Mouse (Mus musculus): ENCODE data around the gene Ttc23. TPM values are rescaled to one million over a fixed set of nuclear protein-coding genes. Genes with fewer than 3 reads are reported as not detected.

Gene Ttc23
- polyA plus RNA-seq, 1 experiment from 2014 or later: 14.4 TPM

DNA sequence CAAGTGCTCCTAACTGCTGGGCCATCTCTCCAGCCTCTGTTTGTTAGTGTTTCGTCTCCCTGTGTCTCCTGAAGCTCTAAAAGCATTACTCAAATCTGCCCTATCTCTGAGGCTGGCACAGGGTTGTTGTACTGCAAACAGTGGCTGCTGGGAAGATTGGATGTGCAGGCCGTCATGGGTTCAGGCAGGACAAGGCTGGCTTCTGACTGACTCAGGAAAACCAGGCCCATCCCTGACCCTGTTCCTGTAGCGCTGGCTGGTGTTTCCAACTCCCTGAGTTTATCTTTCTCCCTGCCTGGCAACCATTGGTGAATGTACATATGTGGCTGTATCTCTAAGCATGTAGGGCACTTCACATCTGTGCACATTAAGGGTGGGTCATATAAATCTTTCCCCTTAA, 70.3 kb downstream of the Ttc23 start:
- Histone ChIP-seq H3K27ac (ENCODE audit: low read length) (no peak overlapping the region), H3K36me3 (ENCODE audit: insufficient read depth, low read length) (0 out of 2 replicates have a peak, but pooled peaks cover 7% of the 10 kb centered on the region), H3K4me1 (ENCODE audit: insufficient read depth, low read depth, low read length) (peaks cover 10% of the 10 kb centered on the region; the same call in 1 of the 2 replicates), H3K27me3 (replicated peaks; ENCODE audit: insufficient read depth, low read length) (no peaks in the 10 kb centered on the region), H3K4me3 (ENCODE audit: low read depth, low read length) (no peak overlapping the region), H3K9ac (replicated peaks; ENCODE audit: low read depth) (no peak overlapping the region), H3K4me2 (replicated peaks; ENCODE audit: low read depth, low read length) (no peak overlapping the region), H3K9me3 (ENCODE audit: low read length) (no peaks in the 10 kb centered on the region)
- TF ChIP-seq CTCF (IDR thresholded peaks at IDR 0.05) (no peak), EP300 (IDR thresholded peaks at IDR 0.05) (no peak)
- no peak for DNase-seq (ENCODE audit: low spot score)
- no peak for ATAC-seq
- 77% methylated on average over 3 of the region's 3 CpGs for WGBS

DNA sequence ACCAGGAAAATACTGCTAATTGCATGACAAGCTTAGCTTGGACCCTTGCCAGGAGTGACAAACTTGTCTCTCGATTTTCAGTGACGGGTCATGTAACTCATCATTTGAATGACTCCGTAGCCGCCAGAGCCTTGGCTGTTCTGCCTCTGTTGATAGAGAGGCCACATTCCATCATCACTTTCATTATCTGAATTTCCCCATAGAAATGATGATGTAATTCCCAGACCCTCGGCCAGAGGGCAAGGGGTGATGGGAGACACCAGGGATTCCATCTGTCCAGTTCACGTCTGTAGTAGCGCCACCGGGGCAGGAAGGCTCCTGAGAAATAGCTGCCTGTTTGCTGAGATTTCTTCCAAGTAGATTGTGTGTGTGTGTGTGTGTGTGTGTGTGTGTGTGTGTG, 71.6 kb downstream of the Ttc23 start:
- H3K27me3 ChIP-seq (replicated peaks; ENCODE audit: insufficient read depth, low read length): no peaks in the 10 kb centered on the region
- no peaks in the 10 kb centered on the region for H3K36me3 ChIP-seq (ENCODE audit: insufficient read depth, low read length)
- peaks cover 10% of the 10 kb centered on the region; the same call in 1 of the 2 replicates for H3K4me1 ChIP-seq (ENCODE audit: insufficient read depth, low read depth, low read length)
- DNase-seq (ENCODE audit: low spot score): peak; percentile 80
- peak; percentile 48 for ATAC-seq
- H3K9me3 ChIP-seq (ENCODE audit: low read length): no peaks in the 10 kb centered on the region
- no peak overlapping the region for H3K4me3 ChIP-seq (ENCODE audit: low read depth, low read length)
- 43% methylated on average over 8 of the region's 8 CpGs for WGBS
- no peak for TF ChIP-seq EP300 (IDR thresholded peaks at IDR 0.05)
- TF ChIP-seq CTCF (IDR thresholded peaks at IDR 0.05): no peak
- H3K9ac ChIP-seq (replicated peaks; ENCODE audit: low read depth): no peak overlapping the region
- no peak overlapping the region for H3K4me2 ChIP-seq (replicated peaks; ENCODE audit: low read depth, low read length)
- H3K27ac ChIP-seq (ENCODE audit: low read length): no peak overlapping the region

DNA sequence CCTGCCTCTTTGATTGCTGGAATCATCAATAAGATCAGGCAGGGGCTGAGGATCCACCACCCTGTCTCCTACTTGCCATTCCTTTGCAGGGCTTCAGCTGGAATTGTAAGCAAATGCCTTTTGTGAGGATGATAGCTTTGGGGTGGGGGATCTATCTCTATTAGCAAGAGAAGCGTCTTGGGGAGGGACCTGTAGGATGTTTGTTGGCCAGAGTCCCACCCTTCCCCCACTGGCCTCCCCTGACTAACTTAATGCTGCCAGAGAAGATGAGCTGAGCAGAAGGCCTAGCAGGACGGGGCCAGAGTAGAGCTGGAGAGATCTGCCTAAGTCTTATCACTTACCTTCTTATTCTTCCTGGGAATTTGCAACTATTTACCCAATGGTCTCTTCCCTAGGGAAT, 75.0 kb downstream of the Ttc23 start:
- 47% methylated on average over 2 of the region's 2 CpGs for WGBS
- ATAC-seq: no peak
- H3K27me3 ChIP-seq (replicated peaks; ENCODE audit: insufficient read depth, low read length): no peaks in the 10 kb centered on the region
- H3K27ac ChIP-seq (ENCODE audit: low read length): no peak overlapping the region
- no peak overlapping the region for H3K4me2 ChIP-seq (replicated peaks; ENCODE audit: low read depth, low read length)
- no peaks in the 10 kb centered on the region for H3K9me3 ChIP-seq (ENCODE audit: low read length)
- no peaks in the 10 kb centered on the region; the same call in 1 of the 2 replicates for H3K36me3 ChIP-seq (ENCODE audit: insufficient read depth, low read length)
- H3K4me1 ChIP-seq (ENCODE audit: insufficient read depth, low read depth, low read length): no peaks in the 10 kb centered on the region
- no peak for DNase-seq (ENCODE audit: low spot score)
- no peak overlapping the region for H3K4me3 ChIP-seq (ENCODE audit: low read depth, low read length)
- H3K9ac ChIP-seq (replicated peaks; ENCODE audit: low read depth): no peak overlapping the region
- TF ChIP-seq EP300 (IDR thresholded peaks at IDR 0.05) (no peak), CTCF (IDR thresholded peaks at IDR 0.05) (no peak)

DNA sequence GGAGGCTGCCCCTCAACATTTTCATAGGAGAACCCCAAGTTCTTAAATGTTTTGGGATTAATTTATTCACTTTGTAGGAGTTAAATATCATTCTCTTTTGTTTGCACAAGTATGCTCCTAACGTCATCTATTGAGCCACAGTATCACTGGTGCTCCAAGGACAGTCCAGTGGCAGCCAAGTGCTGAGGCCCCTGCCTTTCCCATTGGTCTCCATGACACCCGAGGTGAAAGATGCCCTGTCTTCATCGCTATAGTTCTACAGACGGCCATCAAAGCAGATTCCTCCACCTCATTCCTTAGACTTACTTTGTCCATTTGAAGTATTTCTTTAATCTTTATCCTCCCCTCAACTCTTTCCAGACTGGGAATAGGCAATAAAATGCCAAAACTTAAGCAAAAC, 77.3 kb downstream of the Ttc23 start:
- TF ChIP-seq EP300 (IDR thresholded peaks at IDR 0.05) (no peak), CTCF (IDR thresholded peaks at IDR 0.05) (no peak)
- no peaks in the 10 kb centered on the region for H3K27me3 ChIP-seq (replicated peaks; ENCODE audit: insufficient read depth, low read length)
- DNase-seq (ENCODE audit: low spot score) (no peak), ATAC-seq (no peak)
- H3K27ac ChIP-seq (ENCODE audit: low read length): no peak overlapping the region
- no peak overlapping the region for H3K4me2 ChIP-seq (replicated peaks; ENCODE audit: low read depth, low read length)
- H3K9ac ChIP-seq (replicated peaks; ENCODE audit: low read depth): no peak overlapping the region
- H3K9me3 ChIP-seq (ENCODE audit: low read length): no peaks in the 10 kb centered on the region
- no peaks in the 10 kb centered on the region; the same call in 1 of the 2 replicates for H3K36me3 ChIP-seq (ENCODE audit: insufficient read depth, low read length)
- no peak overlapping the region for H3K4me3 ChIP-seq (ENCODE audit: low read depth, low read length)
- WGBS: 78% methylated on average over 4 of the region's 4 CpGs
- H3K4me1 ChIP-seq (ENCODE audit: insufficient read depth, low read depth, low read length): no peaks in the 10 kb centered on the region

DNA sequence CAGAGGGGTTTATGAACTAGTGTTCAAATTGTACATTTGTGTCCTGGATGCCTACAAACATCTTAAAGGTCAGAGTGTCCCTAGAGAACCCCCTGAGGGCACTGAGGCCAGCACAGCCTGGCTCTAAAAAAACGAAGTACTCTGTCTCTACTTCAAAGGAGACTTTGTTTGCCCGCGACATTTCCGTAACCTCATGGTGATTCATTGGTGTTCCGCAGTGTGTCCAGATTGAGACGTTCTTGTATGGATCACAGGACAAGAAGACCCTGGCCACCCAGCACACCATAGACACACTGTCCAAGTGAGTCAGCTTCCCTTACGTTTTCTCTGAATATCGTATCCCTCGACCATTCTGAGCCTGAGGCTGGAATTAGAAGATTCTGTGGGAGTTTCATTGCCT, 77.8 kb downstream of the Ttc23 start:
- no peak for ATAC-seq
- no peaks in the 10 kb centered on the region for H3K27me3 ChIP-seq (replicated peaks; ENCODE audit: insufficient read depth, low read length)
- WGBS: 74% methylated on average over 9 of the region's 9 CpGs

DNA sequence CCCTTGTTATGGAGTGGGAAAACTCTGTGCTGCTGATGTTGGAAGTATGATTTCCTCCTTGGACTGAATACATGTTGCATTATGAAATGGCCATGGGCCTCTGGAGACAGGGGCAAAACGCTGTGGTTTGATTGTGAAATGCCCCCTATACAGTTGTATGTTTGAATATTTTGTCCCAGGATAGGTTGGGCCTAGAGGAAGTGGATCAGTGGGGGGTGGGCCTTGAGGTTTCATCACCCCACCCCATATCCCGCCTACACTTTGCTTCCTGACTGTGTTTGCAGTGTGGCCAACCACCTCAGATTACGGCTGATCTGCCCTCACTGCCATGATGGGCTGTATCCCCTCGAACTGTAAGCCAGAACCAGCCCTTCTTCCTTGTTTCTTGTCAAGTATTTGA, 81.0 kb downstream of the Ttc23 start:
- Histone ChIP-seq H3K27me3 (replicated peaks; ENCODE audit: insufficient read depth, low read length) (no peaks in the 10 kb centered on the region), H3K4me1 (ENCODE audit: insufficient read depth, low read depth, low read length) (no peaks in the 10 kb centered on the region; the same call in 1 of the 2 replicates), H3K4me3 (ENCODE audit: low read depth, low read length) (no peak overlapping the region), H3K9me3 (ENCODE audit: low read length) (no peaks in the 10 kb centered on the region), H3K4me2 (replicated peaks; ENCODE audit: low read depth, low read length) (no peak overlapping the region), H3K9ac (replicated peaks; ENCODE audit: low read depth) (no peak overlapping the region), H3K27ac (ENCODE audit: low read length) (no peak overlapping the region), H3K36me3 (ENCODE audit: insufficient read depth, low read length) (no peaks in the 10 kb centered on the region; the same call in 1 of the 2 replicates)
- ATAC-seq (0 out of 2 replicates have a peak, but pooled peaks have one; percentile 10), DNase-seq (ENCODE audit: low spot score) (no peak)
- TF ChIP-seq EP300 (IDR thresholded peaks at IDR 0.05): no peak
- no peak for TF ChIP-seq CTCF (IDR thresholded peaks at IDR 0.05)
- WGBS: 82% methylated on average over 4 of the region's 4 CpGs

More for the DNA sequence above, 77.8 kb downstream of the Ttc23 start:
- no peak overlapping the region for H3K27ac ChIP-seq (ENCODE audit: low read length)
- TF ChIP-seq CTCF (IDR thresholded peaks at IDR 0.05) (no peak), EP300 (IDR thresholded peaks at IDR 0.05) (no peak)
- H3K9me3 ChIP-seq (ENCODE audit: low read length): no peaks in the 10 kb centered on the region
- no peaks in the 10 kb centered on the region; the same call in 1 of the 2 replicates for H3K36me3 ChIP-seq (ENCODE audit: insufficient read depth, low read length)
- H3K4me3 ChIP-seq (ENCODE audit: low read depth, low read length): no peak overlapping the region
- no peak overlapping the region for H3K4me2 ChIP-seq (replicated peaks; ENCODE audit: low read depth, low read length)
- H3K9ac ChIP-seq (replicated peaks; ENCODE audit: low read depth): no peak overlapping the region
- DNase-seq (ENCODE audit: low spot score): no peak
- H3K4me1 ChIP-seq (ENCODE audit: insufficient read depth, low read depth, low read length): no peaks in the 10 kb centered on the region

DNA sequence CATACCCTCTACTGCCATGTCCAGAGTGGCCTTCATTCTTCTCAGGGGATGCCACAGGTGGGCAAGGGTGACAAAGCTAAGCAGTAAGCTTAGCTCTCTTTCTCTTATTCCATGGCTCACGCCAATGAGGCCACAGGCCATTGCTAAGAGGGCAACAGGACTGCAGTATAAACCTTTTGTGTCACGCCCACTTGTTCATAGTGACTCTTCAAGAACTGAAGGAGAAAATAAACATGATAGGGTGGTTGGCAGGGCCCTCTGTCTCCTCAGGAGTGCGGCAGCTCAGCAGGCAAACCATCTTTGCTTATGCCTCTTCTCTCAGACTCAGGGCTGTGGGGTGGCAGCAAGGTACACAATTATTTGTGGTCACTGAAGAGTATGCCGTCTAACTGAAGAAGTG, 81.6 kb downstream of the Ttc23 start:
- no peak overlapping the region for H3K27ac ChIP-seq (ENCODE audit: low read length)
- no peaks in the 10 kb centered on the region for H3K9me3 ChIP-seq (ENCODE audit: low read length)
- no peak overlapping the region for H3K4me2 ChIP-seq (replicated peaks; ENCODE audit: low read depth, low read length)
- H3K9ac ChIP-seq (replicated peaks; ENCODE audit: low read depth): no peak overlapping the region
- DNase-seq (ENCODE audit: low spot score): peak; percentile 54
- no peaks in the 10 kb centered on the region; the same call in 1 of the 2 replicates for H3K36me3 ChIP-seq (ENCODE audit: insufficient read depth, low read length)
- no peaks in the 10 kb centered on the region; the same call in 1 of the 2 replicates for H3K4me1 ChIP-seq (ENCODE audit: insufficient read depth, low read depth, low read length)
- 58% methylated on average over 4 of the region's 4 CpGs for WGBS
- ATAC-seq: peak; percentile 49
- H3K4me3 ChIP-seq (ENCODE audit: low read depth, low read length): no peak overlapping the region
- no peaks in the 10 kb centered on the region for H3K27me3 ChIP-seq (replicated peaks; ENCODE audit: insufficient read depth, low read length)
- no peak for TF ChIP-seq EP300 (IDR thresholded peaks at IDR 0.05)
- TF ChIP-seq CTCF (IDR thresholded peaks at IDR 0.05): no peak
